Mouse (Mus musculus) heart, adult 2 months (tissue): Measurements from ENCODE around the gene Sdk2. TPM values are rescaled to one million over a fixed set of nuclear protein-coding genes. Genes with fewer than 3 reads are reported as not detected.

Experiments used
- DNase-seq, 2 experiments: peaks; one replicate each; pipeline ENCODE4 v3.0.0; 2021
- H3K27ac ChIP-seq: fragments of 200-600 bp; 2 replicates; pipeline ENCODE4 v1.8.1; 2022
- H3K27me3 ChIP-seq: fragments of 200-500 bp; 2 replicates; pipeline ENCODE4 v1.6.1; 2012; ENCODE audit warnings: mild to moderate bottlenecking, low read length, inconsistent platforms, mixed read lengths; ENCODE audit not compliant: control insufficient read depth, insufficient read depth
- H3K36me3 ChIP-seq: fragments of 200-500 bp; 2 replicates; pipeline ENCODE4 v1.6.1; 2012; ENCODE audit warnings: low read length, inconsistent platforms; ENCODE audit not compliant: control insufficient read depth, insufficient read depth
- H3K4me1 ChIP-seq: fragments of 200-500 bp; 2 replicates; pipeline ENCODE4 v1.6.1; 2011; ENCODE audit warnings: low read length; ENCODE audit not compliant: control insufficient read depth, insufficient read depth
- H3K4me3 ChIP-seq: fragments of 200-600 bp; 2 replicates; pipeline ENCODE4 v1.8.1; 2022
- H3K79me2 ChIP-seq: fragments of 200-500 bp; replicated peaks from 2 replicates; pipeline ENCODE4 v1.6.1; 2012; ENCODE audit warnings: mild to moderate bottlenecking, inconsistent platforms, low read length, moderate library complexity, mixed read lengths; ENCODE audit not compliant: control insufficient read depth, insufficient read depth
- H3K9ac ChIP-seq: fragments of 200-500 bp; 2 replicates; pipeline ENCODE4 v1.6.1; 2012; ENCODE audit warnings: low read depth, mild to moderate bottlenecking, control low read depth, inconsistent platforms, low read length, mixed read lengths
- CTCF ChIP-seq: fragments of 200-600 bp; IDR thresholded peaks from 2 replicates; pipeline ENCODE4 v1.8.1; 2022; ENCODE audit warnings: antibody characterized with exemption, mild to moderate bottlenecking, moderate library complexity
- EP300 ChIP-seq: fragments of 200-500 bp; IDR thresholded peaks from 2 replicates; pipeline ENCODE4 v1.6.1; 2011; ENCODE audit warnings: low read depth, low read length, control low read depth; ENCODE audit not compliant: insufficient read depth
- POLR2A ChIP-seq: fragments of 200-500 bp; IDR thresholded peaks from 2 replicates; pipeline ENCODE4 v1.6.1; 2011; ENCODE audit warnings: mild to moderate bottlenecking, low read depth, low read length, control low read depth; ENCODE audit not compliant: insufficient read depth
- WGBS: fragments of 180-500 bp; shearing (Covaris S2); methylation state at CpG from one replicate; pipeline ENCODE4 v1.1.7; 2018; 5-methylcytosine and 5-hydroxymethylcytosine counted together
- intact Hi-C: fragments of 180-260 bp; cut with DNase I; formaldehyde crosslinking; loops from one replicate; pipeline ENCODE4 v1.15.1; 2025
- polyA plus RNA-seq: library from polyadenylated mRNA; depleted of rRNA; stranded (reverse); fragments of >200 nt; gene quantifications from 2 replicates; pipeline ENCODE4 v1.2.3, GENCODE M21; 2012
- total RNA-seq, 2 experiments: library from RNA; stranded (reverse); gene quantifications; 2 replicates each; pipeline ENCODE4 v1.2.3; 2021

Gene Sdk2
- total and polyA plus RNA-seq, 3 experiments, result 0.49 to 1.9 (median 1.5) TPM

GRCm38 (mm10) chr11:113888156-113888750, 178.6 kb downstream of the Sdk2 start:
- Histone ChIP-seq H3K27ac (no peak overlapping the region), H3K27me3 (no peaks in the 10 kb centered on the region), H3K4me3 (no peak overlapping the region), H3K79me2 (no peaks in the 10 kb centered on the region), H3K9ac (no peak overlapping the region), H3K4me1 (no peaks in the 10 kb centered on the region), H3K36me3 (no peaks in the 10 kb centered on the region)
- WGBS, result 81% methylated on average over 5 of the region's 5 CpGs
- intact Hi-C loops, result no loop called here
- no peak for DNase-seq
- TF ChIP-seq POLR2A (no peak), EP300 (no peak), CTCF (no peak)

- 34% methylated on average over 7 of the region's 7 CpGs for WGBS
- Histone ChIP-seq H3K9ac (no peak overlapping the region), H3K27ac (no peak overlapping the region), H3K79me2 (no peaks in the 10 kb centered on the region), H3K4me3 (no peak overlapping the region), H3K4me1 (no peaks in the 10 kb centered on the region), H3K27me3 (no peaks in the 10 kb centered on the region; the same call in 1 of the 2 replicates), H3K36me3 (no peaks in the 10 kb centered on the region)
- intact Hi-C loops, result no loop called here
- DNase-seq, result no peak
- TF ChIP-seq CTCF (no peak), EP300 (no peak), POLR2A (no peak)
These were observed 180.5 kb downstream of the Sdk2 start for GRCm38 (mm10) chr11:113886299-113886698.

GRCm38 (mm10) chr11:113884962-113885361, 181.9 kb downstream of the Sdk2 start:
- TF ChIP-seq POLR2A, result no peak
- TF ChIP-seq EP300, result no peak
- TF ChIP-seq CTCF, result no peak
- Histone ChIP-seq H3K27ac (no peak overlapping the region), H3K79me2 (no peaks in the 10 kb centered on the region), H3K4me1 (no peaks in the 10 kb centered on the region), H3K27me3 (no peaks in the 10 kb centered on the region; the same call in 1 of the 2 replicates), H3K36me3 (no peaks in the 10 kb centered on the region), H3K4me3 (no peak overlapping the region), H3K9ac (no peak overlapping the region)
- intact Hi-C loops, result no loop called here
- 71% methylated on average over 11 of the region's 11 CpGs for WGBS
- no peak for DNase-seq

- no peaks in the 10 kb centered on the region for H3K36me3 ChIP-seq
- 71% methylated on average over 8 of the region's 8 CpGs for WGBS
- no peaks in the 10 kb centered on the region for H3K79me2 ChIP-seq
- no peaks in the 10 kb centered on the region; the same call in 1 of the 2 replicates for H3K27me3 ChIP-seq
- no peak for TF ChIP-seq POLR2A
- no peak for TF ChIP-seq EP300
- no peak for TF ChIP-seq CTCF
- intact Hi-C loops, result no loop called here
- no peak for DNase-seq
- no peaks in the 10 kb centered on the region for H3K4me1 ChIP-seq
- H3K9ac ChIP-seq, result no peak overlapping the region
- H3K4me3 ChIP-seq, result no peak overlapping the region
- no peak overlapping the region for H3K27ac ChIP-seq
These were observed 183.8 kb downstream of the Sdk2 start for GRCm38 (mm10) chr11:113883031-113883430.

- Histone ChIP-seq H3K27me3 (no peaks in the 10 kb centered on the region; the same call in 1 of the 2 replicates), H3K4me3 (no peak overlapping the region), H3K79me2 (no peaks in the 10 kb centered on the region), H3K36me3 (no peaks in the 10 kb centered on the region), H3K4me1 (no peaks in the 10 kb centered on the region), H3K27ac (no peak overlapping the region), H3K9ac (no peak overlapping the region)
- TF ChIP-seq CTCF, result no peak
- TF ChIP-seq EP300, result no peak
- TF ChIP-seq POLR2A, result no peak
- DNase-seq, result no peak
- intact Hi-C loops, result no loop called here
- WGBS, result 89% methylated on average over 6 of the region's 6 CpGs
These were observed 185.0 kb downstream of the Sdk2 start for GRCm38 (mm10) chr11:113881864-113882263.

- H3K36me3 ChIP-seq, result no peaks in the 10 kb centered on the region
- no peaks in the 10 kb centered on the region for H3K27me3 ChIP-seq
- H3K4me1 ChIP-seq, result no peaks in the 10 kb centered on the region
- 79% methylated on average over 8 of the region's 8 CpGs for WGBS
- intact Hi-C loops, result loop anchor here (2.0 to 5.0 kb wide), 3 partner anchors 200 to 595 kb away; partner anchors contain the start of gene Sdk2
- no peak for TF ChIP-seq EP300
- TF ChIP-seq CTCF, result no peak
- TF ChIP-seq POLR2A, result no peak
- no peak overlapping the region for H3K27ac ChIP-seq
- no peaks in the 10 kb centered on the region for H3K79me2 ChIP-seq
- no peak overlapping the region for H3K4me3 ChIP-seq
- no peak for DNase-seq
- H3K9ac ChIP-seq, result no peak overlapping the region
These were observed 199.8 kb downstream of the Sdk2 start for GRCm38 (mm10) chr11:113867066-113867465.
